Mouse (Mus musculus) lung, postnatal 0 days (tissue): ENCODE data around the gene Gm19668. TPM values are rescaled to one million over a fixed set of nuclear protein-coding genes. Genes with fewer than 3 reads are reported as not detected.
"Not testable (repeated sequence)": the region's sequence is repeated elsewhere in the genome, so short reads cannot be mapped to it uniquely, and the experiment has no call there.

ENCODE experiments used
- ATAC-seq: fragments of 200-750 bp; cut with Nextera tagmentation; 2 replicates; pipeline ENCODE4 v1.8.0; 2017; ENCODE audit warnings: moderate library complexity
- DNase-seq: peaks from one replicate; pipeline ENCODE4 v3.0.0-alpha.2; 2016; ENCODE audit warnings: low spot score
- H3K27ac ChIP-seq: fragments of 300-500 bp; sonication (generic); 2 replicates; pipeline ENCODE4 v1.5.1; 2014; ENCODE audit warnings: antibody characterized with exemption, mild to moderate bottlenecking, low read length, mixed read lengths
- H3K27me3 ChIP-seq: fragments of 300-500 bp; sonication (generic); replicated peaks from 2 replicates; pipeline ENCODE4 v1.6.1; 2014; ENCODE audit warnings: low read length, mixed read lengths; ENCODE audit not compliant: insufficient read depth
- H3K36me3 ChIP-seq: fragments of 300-500 bp; sonication (generic); 2 replicates; pipeline ENCODE4 v1.6.1; 2014; ENCODE audit warnings: low read length, mixed read lengths; ENCODE audit not compliant: insufficient read depth
- H3K4me1 ChIP-seq: fragments of 300-500 bp; sonication (generic); 2 replicates; pipeline ENCODE4 v1.6.1; 2014; ENCODE audit warnings: antibody characterized with exemption, low read depth, low read length, mixed read lengths; ENCODE audit not compliant: insufficient read depth
- H3K4me2 ChIP-seq: fragments of 300-500 bp; sonication (generic); replicated peaks from 2 replicates; pipeline ENCODE4 v1.6.1; 2014; ENCODE audit warnings: low read depth, mild to moderate bottlenecking, low read length, moderate library complexity, mixed read lengths
- H3K4me3 ChIP-seq: fragments of 300-500 bp; sonication (generic); 2 replicates; pipeline ENCODE4 v1.5.1; 2014; ENCODE audit warnings: low read depth, low read length
- H3K9ac ChIP-seq: fragments of 300-500 bp; sonication (generic); replicated peaks from 2 replicates; pipeline ENCODE4 v1.6.1; 2014; ENCODE audit warnings: low read depth, mild to moderate bottlenecking
- H3K9me3 ChIP-seq: fragments of 300-500 bp; sonication (generic); 2 replicates; pipeline ENCODE4 v1.6.1; 2016; ENCODE audit warnings: low read length, mixed read lengths
- CTCF ChIP-seq: IDR thresholded peaks from 2 replicates; pipeline ENCODE4 v1.5.1; 2016; ENCODE audit warnings: antibody characterized with exemption, mild to moderate bottlenecking
- EP300 ChIP-seq: IDR thresholded peaks from 2 replicates; pipeline ENCODE4 v1.6.1; 2016; ENCODE audit warnings: antibody characterized with exemption, mild to moderate bottlenecking, control low read depth
- WGBS: fragments of 180-500 bp; shearing (Covaris S2); extraction: QIAGEN DNeasy Blood & Tissue Kit; methylation state at CpG from one replicate; pipeline ENCODE4 v1.1.7; 2014; 5-methylcytosine and 5-hydroxymethylcytosine counted together
- polyA plus RNA-seq: library from polyadenylated mRNA; unstranded; fragments of >200 nt; fragmentation: Nextera tagmentation; extraction: Ambion mirVana; gene quantifications from 2 replicates; pipeline ENCODE4 v1.2.1, GENCODE M21; 2015

Gene Gm19668
- polyA plus RNA-seq, 1 experiment from 2014 or later: not detected

- H3K4me3 ChIP-seq: no peak overlapping the region
- H3K36me3 ChIP-seq: no peaks in the 10 kb centered on the region
- H3K9ac ChIP-seq: no peak overlapping the region
- 82% methylated on average over 1 of the region's 1 CpGs for WGBS
- no peaks in the 10 kb centered on the region for H3K9me3 ChIP-seq
- no peaks in the 10 kb centered on the region for H3K4me1 ChIP-seq
- no peak overlapping the region for H3K4me2 ChIP-seq
- no peak for ATAC-seq
- TF ChIP-seq CTCF (no peak), EP300 (no peak)
- no peak for DNase-seq
- no peak overlapping the region for H3K27ac ChIP-seq
- no peaks in the 10 kb centered on the region for H3K27me3 ChIP-seq
Measured at GRCm38 (mm10) chr10:77769727-77770126, 29.2 kb downstream of the Gm19668 start.

- H3K9me3 ChIP-seq, DNase-seq, H3K27ac ChIP-seq, H3K4me3 ChIP-seq, ATAC-seq, H3K36me3 ChIP-seq, H3K4me1 ChIP-seq, H3K4me2 ChIP-seq, H3K27me3 ChIP-seq, H3K9ac ChIP-seq: not testable (repeated sequence)
- no CpG with 5 or more reads among the region's 1 CpGs for WGBS
Measured at GRCm38 (mm10) chr10:77759582-77759981, 39.4 kb downstream of the Gm19668 start, which contains the start of gene Gm3233. Gene Gm3233, minus strand, starts transcription at chr10:77759682.

- no peak overlapping the region for H3K4me3 ChIP-seq
- H3K9me3 ChIP-seq: no peaks in the 10 kb centered on the region
- H3K36me3 ChIP-seq: no peaks in the 10 kb centered on the region
- no peak overlapping the region for H3K27ac ChIP-seq
- DNase-seq (no peak), ATAC-seq (no peak)
- no peak for TF ChIP-seq EP300
- TF ChIP-seq CTCF: peak; percentile 28; the same call in 1 of the 2 replicates
- H3K4me2 ChIP-seq: no peak overlapping the region
- no peak overlapping the region for H3K9ac ChIP-seq
- no peaks in the 10 kb centered on the region for H3K4me1 ChIP-seq
- no peaks in the 10 kb centered on the region for H3K27me3 ChIP-seq
Measured at GRCm38 (mm10) chr10:77753448-77753847, 45.5 kb downstream of the Gm19668 start.

- not testable (repeated sequence) for H3K4me1 ChIP-seq, H3K9me3 ChIP-seq, ATAC-seq, H3K27me3 ChIP-seq, H3K4me3 ChIP-seq, H3K4me2 ChIP-seq, H3K9ac ChIP-seq, H3K27ac ChIP-seq, H3K36me3 ChIP-seq, DNase-seq
- peak; percentile 27 for TF ChIP-seq CTCF
- 64% methylated on average over 3 of the region's 3 CpGs for WGBS
Measured at GRCm38 (mm10) chr10:77752312-77752711, 46.6 kb downstream of the Gm19668 start.

GRCm38 (mm10) chr10:77751254-77751653 lies 47.7 kb downstream of the Gm19668 start, which contains the start of gene Gm9736:
Gene Gm9736, minus strand, starts transcription at chr10:77751354.
- H3K36me3 ChIP-seq, ATAC-seq: not testable (repeated sequence)
- 67% methylated on average over 1 of the region's 1 CpGs for whole genome bisulfite sequencing

GRCm38 (mm10) chr10:77750686-77751085 lies 48.2 kb downstream of the Gm19668 start:
- not testable (repeated sequence) for ATAC-seq, H3K4me3 ChIP-seq, H3K4me1 ChIP-seq, H3K36me3 ChIP-seq, H3K27ac ChIP-seq, DNase-seq, H3K27me3 ChIP-seq, H3K4me2 ChIP-seq, H3K9me3 ChIP-seq, H3K9ac ChIP-seq
- WGBS: 82% methylated on average over 1 of the region's 1 CpGs

More at GRCm38 (mm10) chr10:77751254-77751653, 47.7 kb downstream of the Gm19668 start, which contains the start of gene Gm9736:
- not testable (repeated sequence) for H3K9me3 ChIP-seq, H3K9ac ChIP-seq, DNase-seq, H3K4me1 ChIP-seq, H3K27ac ChIP-seq, H3K27me3 ChIP-seq, H3K4me3 ChIP-seq, H3K4me2 ChIP-seq

Other genes with a start within 250 kb of the Gm19668 start
- gene Pttg1ip, start 217.4 kb downstream of the Gm19668 start, polyA plus RNA-seq: 189 and 207 TPM in 2 replicates
- gene Sumo3, start 193.0 kb downstream of the Gm19668 start, polyA plus RNA-seq: 185 and 209 TPM in 2 replicates
- gene Gm49325, start 192.9 kb downstream of the Gm19668 start, polyA plus RNA-seq: 4.9 and 6.4 TPM in 2 replicates
- 59.8 and 65.6 TPM in 2 replicates for gene Ube2g2, start 176.9 kb downstream of the Gm19668 start, polyA plus RNA-seq
- 0.12 and 0.13 TPM in 2 replicates for gene Tspear, start 112.6 kb downstream of the Gm19668 start, polyA plus RNA-seq
- not detected in 2 replicates for gene Gm19402, start 108.4 kb downstream of the Gm19668 start, polyA plus RNA-seq
- gene Gm9508, start 101.9 kb downstream of the Gm19668 start, polyA plus RNA-seq: not detected in 2 replicates
- not detected in 2 replicates for gene Gm10272, start 92.5 kb downstream of the Gm19668 start, polyA plus RNA-seq
- not detected in 2 replicates for gene Gm10024, start 87.7 kb downstream of the Gm19668 start, polyA plus RNA-seq
- not detected in 2 replicates for gene Gm10142, start 83.3 kb downstream of the Gm19668 start, polyA plus RNA-seq
- not detected in 2 replicates for gene Krtap12-1, start 78.5 kb downstream of the Gm19668 start, polyA plus RNA-seq
- gene Gm10100, start 72.6 kb downstream of the Gm19668 start, polyA plus RNA-seq: not detected in 2 replicates
- gene Gm18596, start 56.5 kb downstream of the Gm19668 start, polyA plus RNA-seq: not detected in 2 replicates
- not detected in 2 replicates for gene Gm9736, start 47.8 kb downstream of the Gm19668 start, polyA plus RNA-seq
- gene Gm3233, start 39.5 kb downstream of the Gm19668 start, polyA plus RNA-seq: not detected in 2 replicates
- gene Gm3238, start 27.8 kb downstream of the Gm19668 start, polyA plus RNA-seq: not detected in 2 replicates
- not detected in 2 replicates for gene Gm7138, start 22.2 kb downstream of the Gm19668 start, polyA plus RNA-seq
- not detected in 2 replicates for gene Gm3250, start 16.6 kb downstream of the Gm19668 start, polyA plus RNA-seq
- gene Gm7137, start 10.9 kb downstream of the Gm19668 start, polyA plus RNA-seq: not detected in 2 replicates
- gene Gm9639, start 4.1 kb downstream of the Gm19668 start, polyA plus RNA-seq: not detected in 2 replicates
- gene Gm9507, start 12.7 kb upstream of the Gm19668 start, polyA plus RNA-seq: not detected in 2 replicates
- not detected in 2 replicates for gene Gm2696, start 15.5 kb upstream of the Gm19668 start, polyA plus RNA-seq
- not detected in 2 replicates for gene Krtap10-4, start 28.0 kb upstream of the Gm19668 start, polyA plus RNA-seq
- not detected in 2 replicates for gene Krtap10-10, start 36.8 kb upstream of the Gm19668 start, polyA plus RNA-seq
- not detected in 2 replicates for gene Gm36176, start 47.7 kb upstream of the Gm19668 start, polyA plus RNA-seq
- gene Gm10318, start 53.7 kb upstream of the Gm19668 start, polyA plus RNA-seq: not detected in 2 replicates
- gene Gm3285, start 62.8 kb upstream of the Gm19668 start, polyA plus RNA-seq: not detected in 2 replicates
- gene Lrrc3, start 103.4 kb upstream of the Gm19668 start, polyA plus RNA-seq: 1.2 and 1.6 TPM in 2 replicates
- 0.52 and 0.74 TPM in 2 replicates for gene Trpm2, start 171.4 kb upstream of the Gm19668 start, polyA plus RNA-seq
- gene 1810043G02Rik, start 179.4 kb upstream of the Gm19668 start, polyA plus RNA-seq: 15.1 and 16.8 TPM in 2 replicates
- 35.6 and 40.0 TPM in 2 replicates for gene Pfkl, start 210.9 kb upstream of the Gm19668 start, polyA plus RNA-seq
- 0.36 TPM in 1 of 2 replicates, not detected in the other for gene Dnmt3l, start 242.8 kb upstream of the Gm19668 start, polyA plus RNA-seq
- not detected in 2 replicates for gene Aire, start 244.5 kb upstream of the Gm19668 start, polyA plus RNA-seq